Mouse (Mus musculus) erythroblast, embryonic 14.5 days (primary cell): ENCODE data around the gene Tmem9.

Source experiments
- GATA1 ChIP-seq: IDR thresholded peaks from 2 replicates; pipeline ENCODE4 v1.6.1; 2012; ENCODE audit warnings: low read length, inconsistent platforms, mixed read lengths
- TAL1 ChIP-seq: IDR thresholded peaks from 3 replicates; pipeline ENCODE4 v1.6.1; 2012; ENCODE audit warnings: low read length, inconsistent platforms, mixed read lengths

DNA sequence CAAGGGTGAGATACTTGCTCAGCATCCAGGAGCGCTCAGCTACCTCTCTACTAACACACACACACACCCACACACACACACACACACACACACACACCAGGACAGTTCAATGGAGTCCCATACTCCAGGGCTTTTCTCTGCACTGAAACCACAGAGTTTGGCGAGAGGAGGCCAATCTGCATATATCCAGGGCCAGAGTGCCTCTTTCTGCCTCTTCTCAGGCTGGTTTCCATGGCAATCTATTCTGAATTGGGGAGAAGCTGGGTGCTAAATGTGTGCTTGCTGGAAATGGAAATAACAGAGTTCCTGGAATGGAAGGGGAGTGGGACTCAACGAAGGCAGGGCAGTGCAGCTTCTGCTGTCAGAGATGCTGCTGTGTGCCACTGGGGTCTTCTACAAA lies 47.8 kb downstream of the Tmem9 start:
- TF ChIP-seq GATA1: no peak
- TF ChIP-seq TAL1: no peak
